Mouse (Mus musculus) liver, embryonic 18 days (tissue): ENCODE results near the gene Kin. TPM values are rescaled to one million over a fixed set of nuclear protein-coding genes. Genes with fewer than 3 reads are reported as not detected.

Experiments used
- polyA plus RNA-seq: library from polyadenylated mRNA; depleted of rRNA; stranded (reverse); fragments of >200 nt; gene quantifications from 2 replicates; pipeline ENCODE4 v1.2.3, GENCODE M21; 2012; rRNA removed

The Kin gene
- 6.8 and 7.0 TPM in 2 replicates for polyA plus RNA-seq

GRCm38 (mm10) chr2:10080310-10081010, at the start of gene Kin, which contains the start of gene Atp5c1:
TSS of gene Kin (plus strand) at chr2:10080593.
TSS of gene Atp5c1 (minus strand) at chr2:10080510.

GRCm38 (mm10) chr2:10048461-10048860, 31.9 kb upstream of the Kin start, which contains the start of gene Taf3:
TSS of gene Taf3 (minus strand) at chr2:10048596.

GRCm38 (mm10) chr2:10131296-10131695, 50.9 kb downstream of the Kin start, which contains the start of gene Itih2:
TSS of gene Itih2 (minus strand) at chr2:10131396.

Other genes starting within 250 kb of the Kin start
- 0.08 TPM in 1 of 2 replicates, not detected in the other for gene 4930412O13Rik, start 199.3 kb upstream of the Kin start, polyA plus RNA-seq
- not detected in 2 replicates for gene 9230102O04Rik, start 191.1 kb upstream of the Kin start, polyA plus RNA-seq
- 0.25 and 0.28 TPM in 2 replicates for gene Gata3, start 190.6 kb upstream of the Kin start, polyA plus RNA-seq
- 3.4 and 3.7 TPM in 2 replicates for gene Taf3, start 32.0 kb upstream of the Kin start, polyA plus RNA-seq
- gene Atp5c1, start 83 bp upstream of the Kin start, polyA plus RNA-seq, result 294 and 295 TPM in 2 replicates
- 647 and 668 TPM in 2 replicates for gene Itih2, start 50.8 kb downstream of the Kin start, polyA plus RNA-seq
- gene Itih5, start 73.0 kb downstream of the Kin start, polyA plus RNA-seq, result 4.2 and 4.6 TPM in 2 replicates